Mouse (Mus musculus) forebrain, postnatal 0 days (tissue): ENCODE results near the gene Ext2. TPM values are rescaled to one million over a fixed set of nuclear protein-coding genes. Genes with fewer than 3 reads are reported as not detected.

Experiments
- ATAC-seq: fragments of 200-750 bp; cut with Nextera tagmentation; 2 replicates; pipeline ENCODE4 v1.8.0; 2017; ENCODE audit warnings: mild to moderate bottlenecking, moderate library complexity
- DNase-seq: peaks from one replicate; pipeline ENCODE4 v3.0.0-alpha.2; 2015
- H3K27ac ChIP-seq: fragments of 300-500 bp; sonication (generic); 2 replicates; pipeline ENCODE4 v1.5.1; 2014; ENCODE audit warnings: low read depth, mild to moderate bottlenecking, antibody characterized with exemption, low read length, moderate library complexity, mixed read lengths
- H3K27me3 ChIP-seq: fragments of 300-500 bp; sonication (generic); 2 replicates; pipeline ENCODE4 v1.6.1; 2014; ENCODE audit warnings: mild to moderate bottlenecking, low read length, mixed read lengths; ENCODE audit not compliant: insufficient read depth
- H3K36me3 ChIP-seq: fragments of 300-500 bp; sonication (generic); 2 replicates; pipeline ENCODE4 v1.6.1; 2014; ENCODE audit warnings: mild to moderate bottlenecking, moderate library complexity; ENCODE audit not compliant: insufficient read depth
- H3K4me1 ChIP-seq: fragments of 300-500 bp; sonication (generic); 2 replicates; pipeline ENCODE4 v1.6.1; 2014; ENCODE audit warnings: antibody characterized with exemption; ENCODE audit not compliant: insufficient read depth
- H3K4me2 ChIP-seq: fragments of 300-500 bp; sonication (generic); 2 replicates; pipeline ENCODE4 v1.6.1; 2014; ENCODE audit warnings: low read depth, mild to moderate bottlenecking, moderate library complexity
- H3K4me3 ChIP-seq: fragments of 300-500 bp; sonication (generic); 2 replicates; pipeline ENCODE4 v1.5.1; 2014; ENCODE audit warnings: low read depth, low read length, mixed read lengths
- H3K9ac ChIP-seq: fragments of 300-500 bp; sonication (generic); 2 replicates; pipeline ENCODE4 v1.6.1; 2014; ENCODE audit warnings: mild to moderate bottlenecking
- H3K9me3 ChIP-seq: fragments of 300-500 bp; sonication (generic); 2 replicates; pipeline ENCODE4 v1.6.1; 2016; ENCODE audit warnings: low read length
- CTCF ChIP-seq: sonication (generic); IDR thresholded peaks from 2 replicates; pipeline ENCODE4 v1.5.1; 2016; ENCODE audit warnings: antibody characterized with exemption, control low read depth, low read depth
- WGBS: fragments of 180-500 bp; shearing (Covaris S2); extraction: QIAGEN DNeasy Blood & Tissue Kit; methylation state at CpG from one replicate; pipeline ENCODE4 v1.1.7; 2014; 5-methylcytosine and 5-hydroxymethylcytosine counted together
- polyA plus RNA-seq: library from polyadenylated mRNA; unstranded; fragments of >200 nt; fragmentation: Nextera tagmentation; extraction: Ambion mirVana; gene quantifications from 2 replicates; pipeline ENCODE4 v1.2.1, GENCODE M21; 2015
- total RNA-seq: library from RNA; depleted of rRNA; stranded (reverse); fragments of >200 nt; gene quantifications from 2 replicates; pipeline ENCODE4 v1.2.3, GENCODE M21; 2014

Gene Ext2
- total and polyA plus RNA-seq, 2 experiments from 2014 or later: 37.7 to 68.6 TPM

DNA sequence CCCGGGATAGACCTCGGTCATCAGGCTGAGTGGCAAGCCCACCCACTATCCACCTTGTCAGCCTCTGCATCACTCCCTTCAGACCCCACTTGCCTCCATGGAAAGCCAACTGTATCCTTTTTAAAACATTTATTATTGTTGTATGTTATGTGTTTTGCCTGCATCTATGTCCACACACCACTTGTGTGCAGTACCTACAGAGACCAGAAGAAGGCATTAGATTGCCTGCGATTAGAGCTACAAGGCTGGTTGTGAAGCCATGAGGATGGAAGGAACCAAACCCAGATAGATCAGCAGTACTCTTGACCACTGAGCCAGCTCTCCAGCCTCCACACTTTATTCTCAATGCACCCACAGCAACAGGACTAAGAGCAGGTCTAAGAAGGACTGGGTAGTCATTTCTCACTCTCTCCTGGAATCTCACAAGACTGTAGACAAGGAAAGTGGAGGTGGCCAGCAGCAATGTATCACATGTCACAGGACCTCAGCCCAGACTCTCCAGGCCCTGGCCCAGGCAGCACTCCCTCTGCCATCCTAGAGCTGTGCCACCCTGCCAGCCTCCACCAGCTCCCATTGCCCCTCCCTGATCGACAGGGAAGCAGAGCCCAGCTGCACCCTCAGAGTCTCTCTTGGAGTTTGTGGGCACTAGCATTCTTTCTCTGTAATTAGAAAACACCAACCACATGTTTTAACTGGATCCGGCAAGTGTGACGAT is 15.7 kb downstream of the Ext2 start:
- Histone ChIP-seq H3K4me2 (no peak overlapping the region), H3K27ac (no peak overlapping the region), H3K36me3 (peaks cover 84% of the 10 kb centered on the region), H3K4me1 (no peaks in the 10 kb centered on the region), H3K9ac (no peak overlapping the region), H3K9me3 (no peaks in the 10 kb centered on the region), H3K4me3 (no peak overlapping the region), H3K27me3 (no peaks in the 10 kb centered on the region)
- TF ChIP-seq CTCF: peak; percentile 41
- DNase-seq (no peak), ATAC-seq (no peak)
- WGBS: 92% methylated on average over 6 of the region's 6 CpGs

DNA sequence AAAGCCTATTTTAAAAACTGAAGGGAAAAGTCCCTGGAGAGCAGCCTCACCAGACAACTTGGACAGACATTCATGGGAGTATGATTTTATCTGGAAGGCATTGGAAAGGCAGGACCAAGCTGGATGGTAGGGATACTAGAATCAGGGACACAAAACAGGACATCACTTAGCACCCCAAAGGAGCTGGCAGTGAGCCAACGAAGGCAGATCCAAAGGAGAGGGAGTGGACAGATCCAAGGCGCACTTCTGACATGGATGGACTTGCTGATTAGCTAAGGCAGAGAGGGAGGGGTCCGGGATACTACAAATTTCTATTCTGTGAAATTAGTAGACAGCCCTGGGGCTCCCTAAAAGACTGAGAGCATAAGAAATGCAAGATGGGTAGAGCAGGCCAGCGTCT is 16.8 kb downstream of the Ext2 start:
- Histone ChIP-seq H3K9ac (no peak overlapping the region), H3K27me3 (no peaks in the 10 kb centered on the region), H3K4me1 (no peaks in the 10 kb centered on the region), H3K36me3 (peaks cover 76% of the 10 kb centered on the region), H3K27ac (no peak overlapping the region), H3K9me3 (no peaks in the 10 kb centered on the region), H3K4me3 (no peak overlapping the region), H3K4me2 (no peak overlapping the region)
- 90% methylated on average over 4 of the region's 4 CpGs for WGBS
- TF ChIP-seq CTCF: no peak
- DNase-seq (no peak), ATAC-seq (no peak)

DNA sequence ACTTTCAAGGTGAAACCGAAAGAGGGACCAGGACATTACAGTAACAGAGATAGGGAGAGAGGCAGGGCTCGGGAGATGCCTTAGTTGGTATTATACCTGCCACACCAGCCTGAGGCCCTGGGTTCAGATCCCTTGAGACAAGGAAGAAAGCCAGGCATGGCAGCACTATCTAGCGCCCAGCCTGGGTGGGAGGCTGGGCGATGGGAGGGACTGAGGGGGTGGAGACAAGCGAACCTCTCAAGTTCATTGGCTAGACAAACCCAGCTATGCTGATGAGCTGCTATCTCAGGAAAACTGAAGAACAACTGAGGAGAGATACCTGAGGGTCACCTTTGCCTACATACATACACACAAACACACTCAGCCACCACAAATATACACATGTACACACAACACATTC is 17.3 kb downstream of the Ext2 start:
- no peak overlapping the region for H3K27ac ChIP-seq
- 86% methylated on average over 5 of the region's 5 CpGs for WGBS
- no peaks in the 10 kb centered on the region for H3K27me3 ChIP-seq
- H3K4me2 ChIP-seq: no peak overlapping the region
- peaks cover 76% of the 10 kb centered on the region for H3K36me3 ChIP-seq
- no peaks in the 10 kb centered on the region for H3K4me1 ChIP-seq
- ATAC-seq (no peak), DNase-seq (no peak)
- H3K9me3 ChIP-seq: no peaks in the 10 kb centered on the region
- H3K9ac ChIP-seq: no peak overlapping the region
- TF ChIP-seq CTCF: no peak
- H3K4me3 ChIP-seq: no peak overlapping the region

DNA sequence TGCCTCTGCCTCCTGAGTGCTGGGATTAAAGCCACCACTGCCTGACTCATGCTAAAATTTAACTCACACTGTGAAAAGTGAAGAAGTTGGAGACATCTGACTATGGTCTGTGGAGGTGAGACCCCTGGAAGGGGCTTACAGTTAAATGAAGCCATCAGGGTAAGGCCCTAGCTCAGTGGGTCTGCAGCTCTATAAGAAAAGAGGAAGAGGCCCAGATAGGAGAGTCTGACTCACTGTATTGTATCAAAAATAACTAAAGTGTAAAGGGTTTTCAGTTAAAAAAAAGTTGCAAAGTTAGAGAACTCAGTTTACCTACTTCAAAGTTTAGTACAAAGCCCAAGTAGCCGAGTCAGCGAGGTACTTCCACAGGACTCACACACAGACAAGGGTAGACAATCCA is 19.4 kb downstream of the Ext2 start:
- Histone ChIP-seq H3K4me2 (no peak overlapping the region), H3K27ac (no peak overlapping the region), H3K4me1 (no peaks in the 10 kb centered on the region), H3K9ac (no peak overlapping the region), H3K27me3 (no peaks in the 10 kb centered on the region), H3K36me3 (peaks cover 67% of the 10 kb centered on the region), H3K9me3 (no peaks in the 10 kb centered on the region), H3K4me3 (no peak overlapping the region)
- ATAC-seq (no peak), DNase-seq (no peak)
- WGBS: 97% methylated on average over 2 of the region's 2 CpGs
- TF ChIP-seq CTCF: no peak

DNA sequence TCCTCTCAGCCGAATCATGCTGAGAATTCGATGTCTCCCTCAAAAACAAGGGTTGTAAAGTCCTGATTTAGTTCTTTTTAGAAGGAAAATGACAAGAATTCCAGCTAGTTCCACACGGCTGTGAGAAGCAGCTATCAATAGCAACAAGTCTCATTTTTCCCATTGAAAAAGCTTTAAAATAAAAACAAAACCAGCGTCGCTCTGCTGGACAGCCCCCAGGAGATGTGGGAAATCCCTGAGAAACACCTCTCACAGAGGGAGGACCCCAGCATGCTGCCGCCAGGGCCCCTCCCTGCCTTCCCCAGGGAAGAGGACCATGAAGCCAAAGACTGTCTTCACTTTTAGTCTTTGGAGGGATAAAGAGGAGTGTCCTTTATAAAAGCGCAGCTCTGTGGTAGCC is 21.3 kb downstream of the Ext2 start:
- no peak for TF ChIP-seq CTCF
- DNase-seq (no peak), ATAC-seq (no peak)
- Histone ChIP-seq H3K4me1 (no peaks in the 10 kb centered on the region), H3K9me3 (no peaks in the 10 kb centered on the region), H3K36me3 (peaks cover 64% of the 10 kb centered on the region), H3K27me3 (no peaks in the 10 kb centered on the region), H3K27ac (no peak overlapping the region), H3K9ac (no peak overlapping the region), H3K4me3 (no peak overlapping the region), H3K4me2 (no peak overlapping the region)
- WGBS: 73% methylated on average over 7 of the region's 7 CpGs

DNA sequence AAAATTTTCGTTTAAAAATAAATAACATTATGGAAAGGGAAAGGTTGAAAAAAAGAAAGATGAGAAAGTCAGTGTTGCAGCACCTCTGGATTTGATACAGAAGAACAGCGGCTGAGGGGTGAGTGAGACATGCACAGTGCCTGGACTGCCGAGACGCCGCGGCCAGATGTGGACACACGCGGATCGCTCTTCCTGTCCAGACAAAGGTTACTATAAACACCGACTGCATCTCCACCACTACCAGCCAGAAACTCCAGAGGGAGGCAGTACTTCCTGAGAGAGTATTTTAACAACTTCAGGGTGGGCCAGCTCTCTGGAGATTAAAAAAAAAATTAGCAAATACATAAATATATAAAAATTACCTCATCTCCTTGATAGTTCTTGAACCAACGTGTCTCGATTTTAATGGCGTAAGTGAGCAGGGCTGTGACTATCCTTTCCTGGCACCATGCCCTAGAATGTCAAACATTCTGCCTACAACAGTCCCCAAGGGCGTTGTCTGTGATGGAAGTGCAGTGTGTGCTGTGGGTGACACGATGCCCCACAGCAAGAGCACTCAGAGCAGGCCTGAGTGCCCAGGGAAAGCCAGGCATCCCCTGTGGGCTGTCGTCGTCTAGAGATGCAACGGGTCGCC is 25.1 kb downstream of the Ext2 start:
- no peaks in the 10 kb centered on the region for H3K9me3 ChIP-seq
- H3K4me1 ChIP-seq: no peaks in the 10 kb centered on the region
- DNase-seq: no peak
- peaks cover 58% of the 10 kb centered on the region for H3K36me3 ChIP-seq
- ATAC-seq: no peak
- H3K9ac ChIP-seq: no peak overlapping the region
- WGBS: 85% methylated on average over 19 of the region's 19 CpGs
- no peak overlapping the region for H3K4me2 ChIP-seq
- H3K4me3 ChIP-seq: no peak overlapping the region
- TF ChIP-seq CTCF: no peak
- no peak overlapping the region for H3K27ac ChIP-seq
- no peaks in the 10 kb centered on the region for H3K27me3 ChIP-seq

DNA sequence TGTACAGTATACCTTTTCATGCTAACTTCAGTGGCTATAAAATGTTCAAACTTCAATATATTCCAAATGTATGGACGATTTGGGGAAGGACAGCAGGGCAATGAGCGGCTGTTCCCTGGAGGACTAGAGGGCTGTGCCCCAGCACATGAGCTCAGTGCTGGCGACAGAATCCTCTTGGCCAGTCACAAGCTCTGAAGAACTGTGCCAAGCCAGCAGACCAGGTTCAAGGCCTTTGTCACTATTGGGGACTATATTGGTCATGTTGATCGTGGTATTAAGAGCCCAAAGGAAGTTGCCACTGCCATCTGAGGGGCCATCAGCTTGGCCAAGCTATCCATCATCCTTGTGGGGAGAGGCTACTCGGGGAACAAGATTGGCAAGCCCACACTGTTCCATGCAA is 28.0 kb downstream of the Ext2 start:
- no peak overlapping the region for H3K4me2 ChIP-seq
- H3K36me3 ChIP-seq: peaks cover 51% of the 10 kb centered on the region
- 89% methylated on average over 5 of the region's 5 CpGs for WGBS
- no peak overlapping the region for H3K9ac ChIP-seq
- no peak overlapping the region for H3K4me3 ChIP-seq
- H3K27me3 ChIP-seq: no peaks in the 10 kb centered on the region
- H3K9me3 ChIP-seq: no peaks in the 10 kb centered on the region
- H3K27ac ChIP-seq: no peak overlapping the region
- no peak for TF ChIP-seq CTCF
- H3K4me1 ChIP-seq: no peaks in the 10 kb centered on the region
- ATAC-seq: no peak
- DNase-seq: no peak
